Mouse (Mus musculus): Measurements from ENCODE around the gene Atp8b4. TPM values are rescaled to one million over a fixed set of nuclear protein-coding genes. Genes with fewer than 3 reads are reported as not detected.

Gene Atp8b4
- polyA plus RNA-seq, 1 experiment, result 0.09 TPM

GRCm38 (mm10) chr2:126318071-126318470 lies 182.4 kb downstream of the Atp8b4 start:
- no peak for DNase-seq (ENCODE audit: low read depth, low spot score)
- 90% methylated on average over 6 of the region's 6 CpGs for WGBS

GRCm38 (mm10) chr2:126316942-126317341 lies 183.5 kb downstream of the Atp8b4 start:
- WGBS, result 70% methylated on average over 3 of the region's 3 CpGs
- DNase-seq (ENCODE audit: low read depth, low spot score), result no peak

DNA sequence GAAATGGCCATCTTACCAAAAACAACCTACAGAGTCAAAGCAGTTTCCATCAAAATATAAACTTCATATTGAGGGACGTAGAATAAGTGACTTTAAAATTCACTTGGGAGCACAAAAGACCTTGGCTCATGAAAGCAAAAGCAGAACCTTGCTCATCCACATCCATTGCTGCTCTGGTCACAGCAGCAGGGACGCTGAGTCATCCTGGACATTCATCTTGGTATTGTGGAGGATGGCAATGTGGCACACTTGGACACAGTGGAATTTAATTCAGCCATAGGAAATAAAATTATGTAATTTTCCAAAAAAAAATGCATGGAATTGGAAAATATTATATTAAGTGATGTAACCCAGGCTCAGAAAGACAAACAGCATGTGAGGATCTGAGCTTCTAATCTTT lies 184.1 kb downstream of the Atp8b4 start:
- whole genome bisulfite sequencing, result 80% methylated on average over 2 of the region's 2 CpGs
- DNase-seq (ENCODE audit: low read depth, low spot score), result no peak

DNA sequence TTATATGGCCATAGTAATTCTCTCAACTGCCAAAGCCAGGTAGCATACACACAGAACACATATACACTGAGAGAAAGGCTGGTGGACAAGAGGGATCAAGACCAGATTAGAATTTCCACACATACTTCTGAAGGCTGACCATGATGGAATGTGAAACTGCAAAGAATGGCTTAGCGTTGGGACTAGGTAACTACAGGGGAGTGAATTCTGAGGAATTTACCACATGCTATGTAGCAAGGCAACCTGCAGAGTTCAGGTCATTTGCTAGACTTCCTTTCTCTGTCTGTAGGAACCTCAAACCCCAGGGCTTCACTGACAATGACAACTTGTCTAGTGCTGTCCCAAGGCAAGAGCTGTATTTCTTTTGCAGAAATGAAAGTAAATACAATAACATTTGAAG lies 189.4 kb downstream of the Atp8b4 start:
- no peak for DNase-seq (ENCODE audit: low read depth, low spot score)
- 43% methylated on average over 1 of the region's 1 CpGs for WGBS

- 62% methylated on average over 4 of the region's 4 CpGs for WGBS
- DNase-seq (ENCODE audit: low read depth, low spot score), result no peak
Measured at GRCm38 (mm10) chr2:126309994-126310393, 190.5 kb downstream of the Atp8b4 start.

DNA sequence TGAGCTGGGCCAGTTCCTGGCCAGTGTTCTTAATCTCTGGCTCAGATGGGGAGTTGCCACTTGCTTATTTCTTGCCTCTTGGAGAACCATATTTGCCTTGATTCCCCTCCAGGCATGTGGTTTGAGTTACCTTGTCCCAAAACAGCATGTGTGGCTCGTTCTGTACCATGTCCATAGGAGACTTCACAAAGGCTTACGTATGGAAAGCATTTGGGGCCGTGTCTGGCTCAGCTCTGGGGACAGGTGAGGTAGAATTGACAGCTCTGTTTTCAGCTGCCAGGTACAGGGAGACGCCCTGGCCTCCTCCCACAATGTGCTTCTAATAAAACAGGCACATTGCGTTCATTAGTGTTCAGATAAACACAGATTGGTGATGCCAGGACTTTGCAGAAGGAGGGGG lies 195.9 kb downstream of the Atp8b4 start:
- WGBS, result 73% methylated on average over 5 of the region's 5 CpGs
- DNase-seq (ENCODE audit: low read depth, low spot score), result no peak

DNA sequence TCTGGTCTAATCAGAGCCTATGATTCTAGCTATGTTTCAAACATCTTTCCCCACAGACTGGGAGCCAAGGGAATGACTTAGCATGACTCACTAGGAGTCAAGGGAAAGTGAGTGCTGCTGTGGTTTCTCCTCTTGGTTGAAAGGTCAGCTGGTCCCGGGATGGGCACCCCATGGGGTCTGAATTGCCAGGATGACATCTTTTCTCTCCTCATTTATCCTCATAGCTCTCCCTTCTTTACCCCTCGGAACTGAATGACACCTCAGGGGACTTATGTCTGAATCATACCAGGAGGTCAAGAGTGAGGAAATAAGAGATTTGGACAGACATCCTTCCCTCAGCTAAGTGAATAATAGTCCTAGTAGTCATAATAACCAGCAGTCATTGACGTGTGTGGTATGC lies 197.2 kb downstream of the Atp8b4 start:
- WGBS, result 59% methylated on average over 3 of the region's 3 CpGs
- DNase-seq (ENCODE audit: low read depth, low spot score), result no peak

- DNase-seq (ENCODE audit: low read depth, low spot score), result no peak
Measured at GRCm38 (mm10) chr2:126302381-126302780, 198.1 kb downstream of the Atp8b4 start.

GRCm38 (mm10) chr2:126290702-126291101 lies 209.8 kb downstream of the Atp8b4 start:
- 67% methylated on average over 7 of the region's 7 CpGs for WGBS
- no peak for DNase-seq (ENCODE audit: low read depth, low spot score)

More at GRCm38 (mm10) chr2:126302381-126302780, 198.1 kb downstream of the Atp8b4 start:
- WGBS, result 64% methylated on average over 3 of the region's 3 CpGs

GRCm38 (mm10) chr2:126287942-126288341 lies 212.5 kb downstream of the Atp8b4 start:
- 90% methylated on average over 5 of the region's 5 CpGs for WGBS
- DNase-seq (ENCODE audit: low read depth, low spot score), result no peak

DNA sequence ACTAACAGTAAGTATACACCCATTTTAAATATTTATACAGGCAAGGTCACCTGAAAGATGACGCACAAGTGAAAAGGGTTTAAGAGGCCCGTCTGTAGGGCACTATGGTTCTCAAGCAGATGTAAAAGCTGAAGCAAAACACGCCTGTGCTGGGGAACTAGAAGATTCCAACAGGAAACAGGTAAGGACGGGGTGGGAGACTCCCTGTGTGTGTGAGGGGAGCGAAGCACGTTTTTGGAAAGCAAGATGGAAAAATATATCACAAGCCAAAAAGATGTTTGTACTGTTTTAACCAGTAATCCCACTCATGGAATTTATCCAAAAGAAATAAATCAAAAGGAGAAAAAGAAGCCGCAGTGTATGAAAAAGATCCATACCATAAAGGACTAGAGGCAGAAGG lies 214.1 kb downstream of the Atp8b4 start:
- no peak for DNase-seq (ENCODE audit: low read depth, low spot score)
- 45% methylated on average over 7 of the region's 7 CpGs for WGBS

DNA sequence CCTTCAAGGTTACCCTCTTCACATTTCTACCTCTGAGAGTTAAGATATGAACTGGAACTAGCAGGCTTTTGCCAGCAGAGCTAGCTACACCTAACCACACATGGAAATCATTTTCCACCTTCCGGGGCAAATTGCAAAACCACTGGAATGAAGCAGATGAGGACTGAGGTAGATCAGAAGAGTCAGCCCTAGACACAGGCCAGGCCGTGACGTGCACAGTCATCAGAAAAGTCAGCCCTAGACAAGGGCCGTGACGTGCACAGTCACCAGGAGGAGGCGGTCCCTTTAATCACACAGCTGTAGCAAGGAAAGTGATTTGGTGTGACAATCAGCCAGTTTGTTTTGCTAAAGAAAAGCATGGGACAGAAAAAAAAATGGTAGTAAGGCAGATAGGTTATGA lies 216.4 kb downstream of the Atp8b4 start:
- 74% methylated on average over 6 of the region's 6 CpGs for WGBS
- no peak for DNase-seq (ENCODE audit: low read depth, low spot score)

DNA sequence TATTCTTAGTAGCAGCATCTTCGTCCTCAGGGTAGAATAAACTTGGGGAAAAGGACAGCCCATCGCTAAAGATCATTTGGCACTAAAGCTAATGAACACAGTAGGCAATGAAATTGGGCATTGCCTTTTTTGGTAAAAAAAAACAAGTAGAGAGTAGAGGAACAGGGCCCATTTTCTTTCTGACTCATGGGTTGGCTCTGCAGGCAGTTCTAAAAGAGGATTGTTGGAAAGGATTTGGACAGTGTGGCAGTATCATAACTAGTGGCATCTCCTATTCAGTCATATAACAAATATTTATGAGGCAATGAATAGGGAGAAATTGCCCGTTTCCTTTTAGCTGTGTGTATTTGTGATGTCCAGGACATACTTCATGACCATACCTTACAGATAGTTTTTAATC lies 217.4 kb downstream of the Atp8b4 start:
- WGBS, result 49% methylated on average over 3 of the region's 3 CpGs
- DNase-seq (ENCODE audit: low read depth, low spot score), result no peak

- no peak for DNase-seq (ENCODE audit: low read depth, low spot score)
- 62% methylated on average over 3 of the region's 3 CpGs for WGBS
Measured at GRCm38 (mm10) chr2:126275511-126275910, 225.0 kb downstream of the Atp8b4 start.

DNA sequence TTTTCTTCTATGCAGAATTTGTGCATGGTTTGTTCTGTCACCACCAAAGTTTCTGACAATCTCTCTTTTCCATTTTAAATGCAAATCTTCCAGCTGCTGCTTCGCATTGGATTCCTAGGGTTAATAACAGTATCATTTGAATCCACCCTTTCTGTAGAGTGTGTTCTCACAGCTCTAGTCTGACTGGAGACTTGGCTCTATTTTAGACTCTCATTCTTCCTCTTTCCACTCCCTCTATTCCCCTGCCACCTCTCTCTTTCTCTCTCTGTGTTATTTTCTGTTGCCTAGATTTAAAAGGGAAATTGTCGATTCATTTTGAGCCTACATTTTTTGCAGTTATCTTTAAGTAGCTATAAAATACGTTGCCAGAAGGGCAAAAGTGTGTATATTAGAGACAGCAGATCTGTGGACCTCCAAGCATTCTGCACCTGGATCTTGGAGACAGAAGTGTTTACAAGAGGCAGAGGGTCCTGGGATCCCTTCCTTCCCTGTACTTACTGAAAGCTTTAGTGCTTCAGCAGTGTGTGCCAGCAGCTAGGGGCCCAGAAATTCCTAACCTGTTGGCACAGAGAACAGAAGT lies 225.6 kb downstream of the Atp8b4 start:
- 53% methylated on average over 3 of the region's 3 CpGs for WGBS
- no peak for DNase-seq (ENCODE audit: low read depth, low spot score)

GRCm38 (mm10) chr2:126274311-126274710 lies 226.2 kb downstream of the Atp8b4 start:
- 72% methylated on average over 3 of the region's 3 CpGs for WGBS
- DNase-seq (ENCODE audit: low read depth, low spot score), result no peak

Other genes with a start within 250 kb of the Atp8b4 start
- gene Slc27a2, start 51.7 kb upstream of the Atp8b4 start, polyA plus RNA-seq (2012; rRNA removed), result 12.4 and 28.5 TPM in 2 replicates
- gene Hdc, start 118.6 kb upstream of the Atp8b4 start, polyA plus RNA-seq (2012; rRNA removed), result 1.1 and 1.6 TPM in 2 replicates
- gene Gabpb1, start 175.7 kb upstream of the Atp8b4 start, polyA plus RNA-seq (2012; rRNA removed), result 9.2 and 9.8 TPM in 2 replicates
- 8.6 and 15.9 TPM in 2 replicates for gene Usp8, start 206.7 kb upstream of the Atp8b4 start, polyA plus RNA-seq (2012; rRNA removed)